Mouse (Mus musculus) spleen, adult 2 months (tissue): ENCODE measurements around the gene Prkn. TPM values are rescaled to one million over a fixed set of nuclear protein-coding genes. Genes with fewer than 3 reads are reported as not detected.

ENCODE experiments used
- DNase-seq, 2 experiments: peaks; one replicate each; pipeline versions ENCODE4 v3.0.0 to v3.0.0-alpha.2; 2012 to 2021; ENCODE audit warnings: low spot score in 2 of 2, low read depth in 1 of 2
- H3K27ac ChIP-seq: fragments of 200-500 bp; 2 replicates; pipeline ENCODE4 v1.5.1; 2012; ENCODE audit warnings: low read length, inconsistent platforms; ENCODE audit not compliant: insufficient read depth
- H3K27me3 ChIP-seq: fragments of 200-500 bp; 2 replicates; pipeline ENCODE4 v1.6.1; 2012; ENCODE audit warnings: mild to moderate bottlenecking, moderate library complexity, low read length, inconsistent platforms; ENCODE audit not compliant: control insufficient read depth, insufficient read depth
- H3K36me3 ChIP-seq: fragments of 200-500 bp; 2 replicates; pipeline ENCODE4 v1.6.1; 2012; ENCODE audit warnings: mild to moderate bottlenecking, low read length, inconsistent platforms; ENCODE audit not compliant: control insufficient read depth, insufficient read depth
- H3K4me1 ChIP-seq: fragments of 200-500 bp; 2 replicates; pipeline ENCODE4 v1.6.1; 2011; ENCODE audit warnings: inconsistent platforms; ENCODE audit not compliant: control insufficient read depth, insufficient read depth, insufficient read length
- H3K4me3 ChIP-seq: fragments of 200-500 bp; 2 replicates; pipeline ENCODE4 v1.5.1; 2011; ENCODE audit warnings: mild to moderate bottlenecking, inconsistent platforms; ENCODE audit not compliant: insufficient read depth, insufficient read length; ENCODE audit errors: extremely low read depth
- CTCF ChIP-seq: fragments of 200-500 bp; IDR thresholded peaks from 2 replicates; pipeline ENCODE4 v1.5.1; 2011; ENCODE audit warnings: mild to moderate bottlenecking, inconsistent platforms; ENCODE audit not compliant: insufficient read depth, insufficient read length, insufficient replicate concordance; ENCODE audit errors: extremely low read depth
- POLR2A ChIP-seq: fragments of 200-500 bp; IDR thresholded peaks from 2 replicates; pipeline ENCODE4 v1.6.1; 2011; ENCODE audit warnings: low read depth, low read length, inconsistent platforms
- WGBS: fragments of 180-500 bp; shearing (Covaris S2); methylation state at CpG from one replicate; pipeline ENCODE4 v1.1.7; 2018; 5-methylcytosine and 5-hydroxymethylcytosine counted together
- polyA plus RNA-seq: library from polyadenylated mRNA; depleted of rRNA; stranded (reverse); fragments of >200 nt; gene quantifications from 2 replicates; pipeline ENCODE4 v1.2.3, GENCODE M21; 2012

Gene Prkn
- polyA plus RNA-seq, 1 experiment, result 0.72 TPM

DNA sequence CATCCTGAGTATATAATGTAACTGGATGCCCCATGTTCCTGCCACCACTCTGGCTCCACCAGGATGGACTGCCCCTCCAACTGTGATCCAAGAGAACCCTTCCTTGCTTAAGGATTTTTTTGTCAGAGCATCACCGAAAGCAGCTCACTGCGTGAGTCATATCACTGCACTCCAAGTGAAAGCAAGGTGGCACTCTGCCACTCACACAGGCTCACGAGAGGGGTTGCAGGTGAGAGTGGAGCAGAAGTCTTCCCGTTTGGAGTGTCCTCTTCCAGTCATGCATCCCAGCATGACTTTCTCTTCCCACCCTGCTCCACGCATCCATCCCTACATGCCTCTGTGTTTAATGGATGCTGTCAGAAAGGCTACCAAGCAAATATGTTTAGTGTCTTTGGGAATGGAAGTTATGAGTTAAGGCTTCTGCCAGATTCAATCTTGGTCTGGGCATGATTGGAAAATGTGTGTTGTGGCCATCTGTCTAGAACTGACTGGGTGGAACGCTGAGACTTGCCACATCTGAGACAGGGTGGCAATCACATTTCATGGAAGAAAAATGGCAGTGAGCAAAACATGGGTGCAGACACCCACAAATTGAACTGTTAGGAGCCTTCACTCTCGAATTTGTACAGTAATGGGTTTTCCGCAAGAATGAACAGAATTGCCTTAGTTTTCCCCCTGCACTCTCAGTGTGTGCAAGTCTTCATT is 778.9 kb downstream of the Prkn start:
- WGBS, result 88% methylated on average over 8 of the region's 8 CpGs
- Histone ChIP-seq H3K4me1 (no peaks in the 10 kb centered on the region), H3K27ac (no peak overlapping the region), H3K4me3 (no peak overlapping the region), H3K36me3 (no peaks in the 10 kb centered on the region), H3K27me3 (no peaks in the 10 kb centered on the region)
- no peak for DNase-seq
- TF ChIP-seq POLR2A, result no peak
- TF ChIP-seq CTCF, result no peak

DNA sequence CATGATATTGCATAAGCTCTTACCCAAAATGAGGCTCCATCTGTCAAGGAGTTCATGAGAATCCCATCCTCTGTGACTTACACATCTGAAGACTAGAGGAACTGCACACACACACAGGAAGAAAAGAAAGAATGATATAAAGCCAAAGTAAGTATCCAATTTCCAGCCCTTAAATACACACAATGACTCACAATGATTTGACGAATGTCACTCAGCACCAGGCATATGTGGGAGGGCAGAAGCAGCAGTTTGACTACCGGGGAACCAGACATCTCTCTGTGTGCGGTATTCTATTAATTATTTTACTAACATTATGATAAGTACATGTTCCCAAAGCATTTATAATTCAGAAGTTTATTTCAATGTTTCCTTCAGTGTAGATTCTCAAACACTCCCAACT is 780.6 kb downstream of the Prkn start:
- no peak for DNase-seq
- WGBS, result 84% methylated on average over 3 of the region's 3 CpGs
- no peaks in the 10 kb centered on the region for H3K27me3 ChIP-seq
- H3K27ac ChIP-seq, result no peak overlapping the region
- no peak for TF ChIP-seq CTCF
- no peak for TF ChIP-seq POLR2A
- H3K4me3 ChIP-seq, result no peak overlapping the region
- no peaks in the 10 kb centered on the region for H3K36me3 ChIP-seq
- no peaks in the 10 kb centered on the region for H3K4me1 ChIP-seq

DNA sequence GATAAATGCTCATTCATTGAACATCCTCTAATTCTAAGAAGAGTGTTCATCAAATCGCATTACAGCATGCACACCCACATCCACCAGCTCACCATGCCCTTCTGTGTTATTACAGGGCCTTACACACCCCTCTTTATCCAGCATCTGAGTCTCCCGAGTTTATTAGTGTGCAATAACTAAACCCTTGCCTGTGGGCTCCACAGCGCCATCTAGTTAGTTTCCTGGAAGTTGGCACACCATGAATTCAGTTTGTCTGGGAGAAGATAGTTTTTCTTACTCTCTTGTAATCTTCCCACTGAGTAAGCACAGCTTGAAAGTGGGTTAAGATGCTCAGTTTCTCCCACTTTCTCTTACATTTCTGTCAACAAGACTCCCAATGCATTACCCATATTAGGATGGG is 781.3 kb downstream of the Prkn start:
- no peaks in the 10 kb centered on the region for H3K4me1 ChIP-seq
- H3K27ac ChIP-seq, result no peak overlapping the region
- 55% methylated on average over 3 of the region's 3 CpGs for WGBS
- no peak overlapping the region for H3K4me3 ChIP-seq
- no peaks in the 10 kb centered on the region for H3K27me3 ChIP-seq
- TF ChIP-seq POLR2A (no peak), CTCF (no peak)
- H3K36me3 ChIP-seq, result no peaks in the 10 kb centered on the region
- no peak for DNase-seq

DNA sequence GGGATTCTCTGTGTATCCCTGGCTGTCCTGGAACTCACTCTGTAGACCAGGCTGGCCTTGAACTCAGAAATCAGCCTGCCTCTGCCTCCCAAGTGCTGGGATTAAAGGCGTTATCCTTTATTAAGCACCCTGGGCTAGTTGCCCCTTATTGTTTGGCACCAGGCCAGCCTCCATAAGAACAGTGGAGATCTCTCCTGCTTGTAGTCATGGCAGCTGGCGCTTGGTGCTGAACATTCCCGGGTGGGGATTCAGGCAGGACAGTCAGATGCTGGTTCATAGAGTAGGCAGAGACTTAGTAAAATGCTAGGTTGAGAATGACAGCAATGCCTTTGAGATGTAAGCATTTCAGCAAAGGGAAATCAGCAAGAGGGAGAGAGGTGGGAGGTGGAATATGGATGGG is 786.1 kb downstream of the Prkn start:
- TF ChIP-seq CTCF (no peak), POLR2A (no peak)
- DNase-seq, result no peak
- Histone ChIP-seq H3K27ac (no peak overlapping the region), H3K4me3 (no peak overlapping the region), H3K36me3 (no peaks in the 10 kb centered on the region), H3K4me1 (no peaks in the 10 kb centered on the region), H3K27me3 (no peaks in the 10 kb centered on the region)
- WGBS, result 89% methylated on average over 3 of the region's 3 CpGs

DNA sequence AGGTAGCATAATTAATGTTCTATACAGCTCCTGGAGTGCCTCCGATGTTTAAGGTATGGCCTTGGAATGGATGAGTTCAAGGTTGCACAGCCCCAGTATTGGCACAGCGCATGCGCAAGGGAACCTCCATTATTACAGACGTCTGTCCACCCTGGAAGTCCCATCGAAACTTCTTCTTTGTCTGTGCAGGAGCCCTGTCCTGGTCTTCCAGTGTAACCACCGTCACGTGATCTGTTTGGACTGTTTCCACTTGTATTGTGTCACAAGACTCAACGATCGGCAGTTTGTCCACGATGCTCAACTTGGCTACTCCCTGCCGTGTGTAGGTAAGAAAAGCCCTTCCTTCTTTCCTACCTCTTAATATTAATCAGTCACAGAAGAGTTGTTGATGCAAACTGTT is 794.9 kb downstream of the Prkn start:
- H3K36me3 ChIP-seq, result no peaks in the 10 kb centered on the region
- no peak overlapping the region for H3K27ac ChIP-seq
- no peaks in the 10 kb centered on the region for H3K27me3 ChIP-seq
- WGBS, result 92% methylated on average over 11 of the region's 11 CpGs
- no peak overlapping the region for H3K4me3 ChIP-seq
- no peak for DNase-seq
- TF ChIP-seq POLR2A, result no peak
- TF ChIP-seq CTCF, result no peak
- H3K4me1 ChIP-seq, result no peaks in the 10 kb centered on the region

DNA sequence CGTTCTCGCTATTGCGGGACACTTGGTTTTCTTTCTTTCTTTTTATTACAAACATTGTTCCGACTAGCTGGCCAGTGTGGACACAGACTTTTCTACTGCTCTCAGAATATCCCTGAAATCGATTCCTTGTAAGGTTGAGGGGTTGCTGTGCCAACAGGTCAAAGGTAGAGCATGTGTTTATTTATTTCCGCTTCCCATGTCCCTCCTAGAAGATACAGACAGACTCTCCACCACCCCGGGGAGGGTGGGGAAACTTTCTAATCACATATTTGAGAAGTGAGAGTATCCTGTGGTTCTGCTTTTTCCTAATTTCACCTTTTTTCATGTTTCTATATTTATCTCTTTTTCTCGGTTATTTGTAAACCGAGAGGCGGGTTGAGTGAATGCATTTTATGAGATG is 797.5 kb downstream of the Prkn start:
- H3K4me1 ChIP-seq, result no peaks in the 10 kb centered on the region
- H3K36me3 ChIP-seq, result no peaks in the 10 kb centered on the region
- H3K4me3 ChIP-seq, result no peak overlapping the region
- no peak overlapping the region for H3K27ac ChIP-seq
- DNase-seq, result no peak
- no peaks in the 10 kb centered on the region for H3K27me3 ChIP-seq
- TF ChIP-seq CTCF, result no peak
- TF ChIP-seq POLR2A, result no peak
- WGBS, result 76% methylated on average over 10 of the region's 10 CpGs

DNA sequence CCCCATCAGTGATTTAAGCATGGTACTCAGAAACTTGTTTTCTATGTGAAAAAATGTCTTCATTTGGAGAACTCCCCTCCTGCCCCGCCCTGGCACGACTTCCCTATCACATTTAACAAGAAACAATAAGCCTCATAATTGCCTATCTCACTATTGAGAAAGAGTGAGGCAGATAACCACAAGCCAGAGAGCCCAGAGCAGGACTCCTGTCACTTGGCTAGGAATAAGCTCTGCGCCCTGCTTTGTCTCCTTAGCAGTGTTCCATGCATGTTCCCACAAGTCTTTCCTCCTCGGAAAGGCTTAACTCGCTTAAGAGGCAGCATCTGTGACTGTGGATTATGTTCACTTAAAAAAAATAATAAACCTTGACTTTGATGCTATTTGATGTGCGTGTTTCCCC is 798.3 kb downstream of the Prkn start:
- no peaks in the 10 kb centered on the region for H3K36me3 ChIP-seq
- no peak overlapping the region for H3K4me3 ChIP-seq
- TF ChIP-seq CTCF, result no peak
- no peak for TF ChIP-seq POLR2A
- no peaks in the 10 kb centered on the region for H3K4me1 ChIP-seq
- no peaks in the 10 kb centered on the region for H3K27me3 ChIP-seq
- WGBS, result 78% methylated on average over 6 of the region's 6 CpGs
- no peak for DNase-seq
- no peak overlapping the region for H3K27ac ChIP-seq

DNA sequence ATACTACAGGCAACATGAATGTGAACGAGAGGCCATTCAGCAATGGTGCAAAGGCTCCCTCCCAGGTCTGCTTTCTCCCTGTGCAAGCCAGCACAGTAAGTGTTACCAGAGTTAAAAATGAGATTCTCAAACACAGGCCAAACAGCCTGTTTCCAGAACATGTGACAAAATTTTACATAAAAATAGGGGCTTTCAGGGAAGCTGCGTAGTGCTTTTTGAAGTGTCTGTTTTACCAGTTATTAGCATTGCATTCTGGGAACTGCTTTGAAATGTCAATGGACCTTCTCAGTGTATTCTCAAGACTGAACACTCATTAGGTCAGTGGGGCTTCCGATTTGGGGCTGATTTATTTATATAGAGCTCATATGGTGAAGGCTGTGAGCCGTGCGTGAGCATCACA is 799.6 kb downstream of the Prkn start:
- WGBS, result 92% methylated on average over 5 of the region's 5 CpGs
- Histone ChIP-seq H3K36me3 (no peaks in the 10 kb centered on the region), H3K4me1 (no peaks in the 10 kb centered on the region), H3K4me3 (no peak overlapping the region), H3K27ac (no peak overlapping the region), H3K27me3 (no peaks in the 10 kb centered on the region)
- TF ChIP-seq CTCF (no peak), POLR2A (no peak)
- no peak for DNase-seq
